Mouse (Mus musculus) heart, adult 10 weeks (tissue): Measurements from ENCODE around the gene Tcf12. TPM values are rescaled to one million over a fixed set of nuclear protein-coding genes. Genes with fewer than 3 reads are reported as not detected.

Experiments used
- polyA plus RNA-seq: library from polyadenylated mRNA; stranded (reverse); fragments of 350-450 nt; fragmentation: Illumina TruSeq; extraction: RNeasy Lipid Tissue Mini Kit (QIAGEN cat#74804); gene quantifications from one replicate; pipeline ENCODE4 v1.2.3, GENCODE M21; 2014; ENCODE audit warnings: low read depth, low replicate concordance

Gene Tcf12
- polyA plus RNA-seq, result 21.5 TPM

GRCm38 (mm10) chr9:72111622-72112550 lies at the start of gene Tcf12:
Gene Tcf12 (minus strand): TSS chr9:72111871.

Other genes with a start within 250 kb of the Tcf12 start
- 13.9 TPM for gene Zfp280d, start 163.0 kb upstream of the Tcf12 start, polyA plus RNA-seq